Mouse (Mus musculus): ENCODE measurements around the gene Tmem139.

Tmem139 gene

DNA sequence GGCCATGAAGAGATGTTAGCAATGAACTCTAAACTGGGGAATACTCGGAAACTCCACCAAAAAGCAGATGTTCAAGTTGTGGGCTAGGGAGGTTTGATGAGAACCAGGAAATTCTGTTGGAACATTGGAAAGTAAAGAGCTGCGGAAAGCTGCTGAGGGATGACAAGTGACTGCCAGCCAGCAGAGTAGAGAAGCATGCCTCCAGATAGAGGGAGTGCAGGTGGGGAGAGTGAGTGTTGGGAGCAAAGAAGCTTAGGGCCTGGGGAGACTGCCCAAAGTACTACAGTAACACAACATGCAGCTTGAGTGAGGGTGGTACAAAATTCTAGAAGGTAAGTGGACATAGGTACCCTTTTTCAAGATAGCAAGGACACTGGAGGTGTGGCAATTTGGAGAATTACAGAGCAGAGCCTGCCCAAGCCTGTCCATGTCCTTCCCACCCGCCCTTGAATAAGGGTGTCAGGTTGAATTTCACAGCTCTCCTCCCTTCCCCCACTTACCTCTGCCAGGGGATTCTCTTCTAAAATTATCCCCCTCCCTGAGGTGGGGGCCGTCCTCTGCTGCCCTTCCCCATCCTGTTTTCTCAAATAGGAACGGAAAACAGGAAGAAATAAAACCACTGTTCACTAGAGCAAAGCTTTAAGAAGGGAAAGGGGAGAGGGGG is 21.2 kb downstream of the Tmem139 start:
- DNase-seq (ENCODE audit: low read depth), result no peak

- DNase-seq (ENCODE audit: low read depth), result no peak
Measured at GRCm38 (mm10) chr6:42286448-42286847, 24.7 kb downstream of the Tmem139 start, which contains the start of gene Clcn1. Gene Clcn1, plus strand, starts transcription at chr6:42286685.

DNA sequence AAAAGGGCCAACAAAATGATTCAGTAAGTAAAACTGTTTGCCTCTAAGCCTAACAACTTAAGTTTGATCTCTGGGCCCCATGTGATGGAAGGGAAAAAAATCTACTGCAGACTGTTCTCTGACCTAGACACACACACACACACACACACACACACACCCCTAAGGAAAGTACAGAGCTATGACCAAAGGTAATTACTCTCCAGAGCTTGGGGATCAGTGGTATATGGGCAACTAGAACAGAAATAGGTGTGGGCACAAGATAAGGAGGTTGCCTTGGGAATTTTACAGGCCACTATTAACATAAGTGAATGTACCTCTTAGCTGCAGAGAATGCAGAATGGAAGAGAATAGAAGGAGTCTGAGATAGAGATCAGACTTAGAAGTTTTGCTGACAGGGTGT is 25.8 kb downstream of the Tmem139 start:
- DNase-seq (ENCODE audit: low read depth), result no peak

DNA sequence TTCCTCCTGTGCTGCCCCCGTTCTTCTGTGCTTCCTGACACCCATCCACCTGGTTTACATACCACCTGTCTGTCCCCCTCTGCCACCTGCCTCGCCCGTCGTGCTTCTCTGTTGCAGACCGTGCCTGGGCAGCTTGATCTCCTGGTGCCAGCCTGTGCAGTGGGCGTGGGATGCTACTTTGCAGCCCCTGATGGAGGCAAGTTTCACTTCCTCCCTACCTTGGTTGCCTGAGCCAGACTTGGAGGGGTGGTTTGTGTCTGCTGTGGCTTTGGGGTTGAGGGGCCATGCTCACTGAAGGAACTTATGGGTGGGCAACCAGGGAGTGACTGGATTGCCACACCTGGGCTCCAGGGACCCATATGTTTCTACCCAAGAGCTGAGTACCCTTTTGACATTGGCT is 31.6 kb downstream of the Tmem139 start:
- DNase-seq (ENCODE audit: low read depth), result no peak

DNA sequence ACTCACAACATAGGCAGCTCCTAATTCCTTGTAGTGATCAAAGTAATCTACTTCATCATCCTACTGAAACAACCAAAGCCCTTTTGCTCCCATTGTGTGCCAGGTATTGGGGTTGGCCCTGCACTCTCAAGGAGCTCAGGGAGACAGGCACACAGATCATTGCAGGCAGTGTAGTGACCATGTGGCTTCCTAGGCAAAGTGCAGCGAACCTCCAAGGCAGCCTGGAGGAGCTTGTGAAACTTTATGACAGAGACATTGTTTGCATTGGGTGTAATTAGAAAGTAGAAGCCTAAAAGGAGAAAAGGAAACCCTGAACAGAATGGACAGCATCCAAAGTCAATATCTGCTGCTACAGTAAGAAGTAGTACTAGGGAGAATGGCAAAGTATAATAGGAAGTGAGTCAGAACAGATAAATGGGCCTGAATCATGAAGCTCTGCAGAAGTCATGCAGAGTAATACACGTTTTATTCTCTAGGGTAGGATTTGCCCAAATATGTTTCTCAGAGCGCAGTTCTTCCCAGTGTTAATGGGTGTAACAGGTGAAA is 33.9 kb downstream of the Tmem139 start:
- no peak for DNase-seq (ENCODE audit: low read depth)

- DNase-seq (ENCODE audit: low read depth), result no peak
Measured at GRCm38 (mm10) chr6:42299362-42299761, 37.6 kb downstream of the Tmem139 start.

DNA sequence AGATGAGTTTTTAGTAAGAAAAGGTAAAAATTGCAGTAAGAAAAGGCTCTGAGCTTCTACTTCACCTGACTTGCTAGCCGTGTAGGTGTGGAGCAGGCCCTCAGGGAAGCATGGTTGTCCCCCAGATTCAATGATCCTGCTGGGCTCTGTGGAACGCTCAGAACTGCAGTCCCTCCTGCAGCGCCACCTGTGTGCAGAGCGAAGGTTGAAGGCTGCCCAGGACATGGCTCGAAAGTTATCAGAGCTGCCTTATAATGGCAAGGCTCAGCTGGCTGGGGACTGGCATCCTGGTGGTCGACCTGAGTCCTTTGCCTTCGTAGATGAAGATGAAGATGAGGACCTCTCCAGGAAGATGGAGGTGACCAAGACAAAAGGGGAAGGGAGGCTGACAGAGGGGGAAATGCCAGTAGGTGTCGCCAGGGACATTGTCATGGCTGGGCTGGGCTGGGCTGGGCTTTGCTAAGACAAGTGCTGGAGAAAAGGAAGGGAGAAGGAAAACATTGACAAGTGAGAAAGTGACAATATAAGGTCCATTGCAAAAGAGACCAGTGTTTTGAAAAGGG is 48.1 kb downstream of the Tmem139 start:
- no peak for DNase-seq (ENCODE audit: low read depth)

DNA sequence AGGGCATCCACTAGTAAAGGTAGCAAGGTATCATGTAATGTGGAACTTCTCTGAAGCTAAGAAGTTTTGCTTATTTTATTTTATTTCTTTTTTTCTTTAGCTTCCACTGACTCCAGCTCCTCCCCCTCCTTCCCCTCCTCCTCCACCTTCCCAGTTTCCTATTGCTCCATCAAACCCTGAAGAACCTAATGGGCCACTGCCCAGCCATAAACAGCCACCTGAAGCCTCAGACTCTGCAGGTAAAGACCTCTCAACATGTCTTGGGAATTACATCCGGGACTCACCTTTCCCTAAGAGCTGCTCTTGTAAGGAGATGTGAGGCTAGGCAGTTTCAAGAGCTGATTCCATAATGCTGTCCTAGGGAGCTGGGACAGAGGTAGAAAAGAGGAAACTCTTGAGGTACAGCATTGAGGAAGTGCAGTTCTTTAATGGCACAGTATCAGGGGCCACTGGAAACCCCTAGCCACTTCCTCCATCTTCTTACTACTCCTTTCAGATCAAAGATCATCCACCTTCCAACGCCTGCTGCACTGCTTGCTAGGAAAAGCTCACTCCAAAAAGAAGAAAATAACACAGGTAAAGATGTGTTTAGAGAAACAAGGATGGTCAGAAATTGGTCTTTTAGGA is 48.8 kb downstream of the Tmem139 start:
- DNase-seq (ENCODE audit: low read depth), result no peak
